Mouse (Mus musculus) Muller cell, postnatal 12 days (primary cell): ENCODE measurements around the gene Serhl.
"Not testable (repeated sequence)": the region's sequence is repeated elsewhere in the genome, so short reads cannot be mapped to it uniquely, and the experiment has no call there.

ENCODE experiments used
- DNase-seq: peaks from one replicate; pipeline ENCODE4 v3.0.0-alpha.2; 2015; ENCODE audit errors: inconsistent ontology term

Gene Serhl

DNA sequence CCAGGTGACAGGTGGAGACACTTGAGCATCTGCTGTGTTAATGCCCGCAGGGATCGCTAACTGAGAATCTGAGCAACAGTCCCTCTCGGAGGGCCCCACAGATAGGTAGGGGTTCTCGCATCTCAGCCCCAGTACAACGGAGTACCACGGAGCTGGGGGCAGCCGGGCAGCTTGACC is at the start of gene Serhl:
Gene Serhl (plus strand): TSS at position 78 of the 177 bp plus-strand sequence.
- no peak for DNase-seq

DNA sequence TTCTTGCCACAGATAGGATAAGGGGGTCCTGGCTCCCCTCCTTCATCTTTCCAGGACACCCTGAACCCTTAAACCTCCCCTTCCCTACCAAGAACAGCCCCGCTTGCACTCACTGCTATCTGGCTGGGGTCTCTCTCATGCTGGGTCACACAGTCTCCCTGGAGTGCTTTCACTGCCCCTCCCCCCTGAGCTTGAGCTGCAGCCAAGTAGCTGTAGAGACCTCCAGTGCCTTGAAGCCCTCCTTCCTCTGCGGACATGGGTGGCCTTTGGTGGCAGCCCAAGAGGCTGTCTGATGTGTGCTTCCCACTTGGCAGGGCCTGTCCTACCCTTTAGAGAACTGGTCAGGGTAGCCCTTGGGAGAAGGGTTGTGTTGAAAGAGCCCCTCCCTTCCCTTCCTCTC is 49.1 kb upstream of the Serhl start:
- DNase-seq = no peak

DNA sequence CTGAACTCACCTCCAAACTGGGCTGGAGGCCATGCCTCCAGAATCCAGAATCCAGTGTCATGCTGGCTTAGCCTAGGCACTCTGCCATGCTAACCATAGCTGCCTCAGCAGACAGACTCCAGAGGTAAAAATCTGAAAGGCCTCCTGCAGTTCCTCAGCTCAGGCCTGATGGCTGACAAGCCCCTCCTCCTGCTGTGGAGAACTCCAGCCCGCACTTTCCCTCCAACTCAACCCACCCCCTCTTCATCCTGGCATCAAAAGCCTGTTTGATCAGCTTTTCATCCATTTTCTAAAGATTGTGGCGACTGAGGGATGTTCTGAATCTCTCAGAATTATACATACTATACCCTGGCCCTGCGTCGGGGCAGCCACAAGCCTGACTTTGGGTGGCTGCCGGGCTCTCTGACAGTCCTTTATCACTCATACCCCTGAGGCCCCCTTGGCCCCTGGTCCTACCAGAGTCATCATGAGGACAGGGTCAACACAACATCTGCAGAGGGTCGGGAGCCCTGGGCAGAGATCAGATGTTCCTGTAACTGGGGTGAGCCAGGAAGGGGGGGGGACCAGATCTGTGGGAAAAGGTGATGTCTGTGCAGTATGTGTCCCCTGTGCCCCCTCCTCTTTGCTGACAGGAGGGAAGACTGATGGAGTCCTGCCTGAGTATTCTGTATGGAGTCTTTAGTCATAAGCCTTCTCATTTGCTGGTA is 46.5 kb upstream of the Serhl start:
- DNase-seq = peak; percentile 37

DNA sequence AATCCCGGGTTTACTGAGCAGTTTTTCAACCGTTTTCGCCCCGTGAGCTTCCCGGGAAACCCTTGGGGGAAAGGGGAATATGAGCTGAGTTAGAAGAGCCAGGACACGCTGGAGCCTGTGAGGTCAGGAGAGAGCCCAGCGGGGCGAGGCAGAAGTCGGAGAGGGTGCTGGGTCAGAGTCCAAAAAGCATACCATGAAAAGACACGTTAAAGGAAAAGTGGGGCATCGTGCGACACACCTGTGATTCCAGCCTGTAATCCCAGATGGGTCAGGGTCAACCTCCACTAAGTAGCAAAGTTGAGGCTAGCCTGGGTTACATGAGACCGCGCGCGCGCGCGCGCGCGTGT is 46.0 kb upstream of the Serhl start:
- no peak for DNase-seq

DNA sequence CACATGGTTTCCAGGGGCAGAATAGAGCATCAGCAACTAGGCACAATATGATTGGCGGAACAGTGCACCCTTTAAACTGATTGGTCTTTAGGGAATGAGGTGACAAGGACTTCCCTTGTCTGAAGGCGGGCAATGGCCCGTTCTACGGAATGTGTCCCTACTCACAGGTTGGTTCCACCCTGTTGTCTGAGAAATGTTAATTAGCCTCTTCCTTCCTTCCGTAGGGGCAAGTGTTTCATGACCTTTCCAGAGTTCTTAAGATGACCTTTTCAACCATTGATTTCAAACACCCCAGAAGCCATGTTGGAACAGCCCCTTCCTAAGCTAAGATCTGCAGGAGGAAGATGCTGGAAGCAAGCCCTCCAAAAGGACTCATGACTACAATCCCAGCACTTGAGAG is 43.7 kb upstream of the Serhl start:
- DNase-seq = not testable (repeated sequence)

DNA sequence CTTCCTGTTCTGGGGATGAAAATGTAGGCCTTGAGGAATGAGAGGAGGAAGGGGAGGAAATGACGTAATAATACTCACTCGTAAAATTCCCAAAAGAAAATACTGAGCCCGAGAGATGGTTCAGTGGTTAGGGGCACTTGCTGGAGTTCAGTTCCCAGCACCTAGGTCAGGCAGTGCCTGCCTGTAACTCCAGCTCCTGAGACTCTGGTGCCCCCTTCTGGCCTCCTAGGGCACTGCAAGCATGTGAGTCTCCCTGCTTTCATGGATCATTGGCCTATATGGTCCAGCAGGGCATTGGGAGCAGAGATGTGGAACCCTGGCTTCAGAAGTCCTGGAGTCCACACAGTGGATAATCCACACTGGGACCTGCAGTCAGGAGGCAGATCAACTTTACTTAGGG is 43.0 kb upstream of the Serhl start:
- DNase-seq = no peak

DNA sequence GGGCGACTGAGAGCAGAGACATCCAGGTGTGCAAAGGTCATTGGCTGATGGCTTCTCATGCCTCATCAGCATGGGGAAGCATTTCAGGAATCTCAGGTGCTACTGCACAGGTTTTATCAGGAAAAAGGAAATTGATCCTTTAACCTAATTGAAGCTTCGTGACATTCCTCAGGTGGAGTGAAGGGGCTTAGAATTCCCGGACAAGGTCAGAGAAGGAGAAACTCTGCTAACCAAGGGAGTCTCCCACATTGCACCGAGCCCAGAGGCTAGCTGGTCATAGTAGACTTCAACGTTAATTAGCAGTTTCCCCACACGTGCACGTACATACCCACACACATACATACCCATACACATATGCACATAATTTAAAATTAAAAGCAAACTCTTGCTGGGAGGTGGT is 42.6 kb upstream of the Serhl start:
- DNase-seq = no peak

DNA sequence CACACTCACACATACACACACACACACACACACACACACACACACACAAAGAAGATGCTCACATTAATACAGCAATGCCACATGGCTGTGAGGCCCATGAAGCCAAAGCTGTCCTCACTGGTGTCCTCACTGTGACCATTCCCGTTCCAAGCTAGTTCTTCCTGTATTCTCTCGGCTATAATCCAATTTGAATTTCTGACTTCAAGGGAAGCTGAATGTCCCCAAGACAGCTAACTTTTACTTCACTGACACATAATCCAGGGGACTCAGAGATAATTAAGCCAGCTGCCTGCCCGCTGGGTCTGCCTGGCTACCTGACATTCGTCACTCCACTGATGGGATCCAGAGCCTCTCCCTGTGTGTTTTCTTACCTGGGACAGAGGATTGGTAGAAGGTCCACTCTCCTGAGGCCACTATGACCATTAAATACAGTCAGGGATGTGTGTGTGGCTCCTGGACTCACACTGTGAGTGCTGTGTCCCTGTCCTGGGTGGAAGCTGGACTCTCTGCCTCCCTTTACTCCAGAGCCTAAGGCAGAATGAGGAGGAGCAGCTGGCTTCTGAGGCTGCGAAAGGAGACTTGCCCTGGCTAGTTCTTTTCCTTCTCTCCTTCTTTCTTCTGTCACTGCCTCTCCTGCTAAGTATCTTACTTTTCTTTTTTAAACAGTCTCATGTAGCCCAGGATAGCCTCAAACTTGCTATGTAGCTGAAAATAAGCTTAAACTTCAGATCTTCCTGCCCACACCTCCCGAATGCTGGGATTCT is 36.8 kb upstream of the Serhl start:
- DNase-seq = no peak

DNA sequence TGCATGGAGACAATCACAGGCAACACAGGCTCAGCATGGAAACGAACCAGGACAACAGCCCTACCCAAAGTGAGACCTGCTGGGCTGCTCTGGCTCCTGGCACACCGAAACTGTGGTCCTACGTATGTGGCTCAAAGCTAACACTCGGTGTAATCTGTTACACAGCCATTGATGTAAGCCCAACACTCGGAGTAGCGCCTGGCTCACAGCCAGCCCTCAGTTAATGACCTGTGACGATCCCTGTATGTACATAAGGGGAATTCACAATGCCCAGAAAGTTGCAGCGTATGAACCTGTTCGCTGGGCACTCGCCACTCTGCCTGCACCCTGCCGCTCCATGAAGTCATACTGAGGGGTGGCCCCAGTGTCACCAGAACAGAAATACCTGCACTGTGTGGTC is 36.0 kb upstream of the Serhl start:
- DNase-seq = no peak

DNA sequence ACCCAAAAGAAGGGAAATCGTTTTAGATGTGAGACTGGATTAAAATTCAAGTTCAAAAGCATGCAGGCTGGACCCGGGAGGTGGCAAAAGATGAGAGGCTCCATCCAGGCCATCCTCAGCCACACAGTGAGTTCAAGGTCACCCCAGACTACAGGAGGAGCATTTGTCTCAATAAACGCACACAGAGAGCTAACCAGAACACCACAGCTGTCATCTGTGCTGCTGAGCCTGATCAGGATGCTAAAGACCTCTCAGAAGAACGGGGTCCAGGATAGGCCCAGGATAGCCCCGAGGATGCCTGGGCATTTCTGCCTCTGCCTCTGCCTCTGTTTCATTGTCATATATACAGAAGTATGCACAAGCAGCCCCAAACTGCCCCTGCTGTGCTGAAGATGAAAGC is 33.7 kb upstream of the Serhl start:
- DNase-seq = no peak

DNA sequence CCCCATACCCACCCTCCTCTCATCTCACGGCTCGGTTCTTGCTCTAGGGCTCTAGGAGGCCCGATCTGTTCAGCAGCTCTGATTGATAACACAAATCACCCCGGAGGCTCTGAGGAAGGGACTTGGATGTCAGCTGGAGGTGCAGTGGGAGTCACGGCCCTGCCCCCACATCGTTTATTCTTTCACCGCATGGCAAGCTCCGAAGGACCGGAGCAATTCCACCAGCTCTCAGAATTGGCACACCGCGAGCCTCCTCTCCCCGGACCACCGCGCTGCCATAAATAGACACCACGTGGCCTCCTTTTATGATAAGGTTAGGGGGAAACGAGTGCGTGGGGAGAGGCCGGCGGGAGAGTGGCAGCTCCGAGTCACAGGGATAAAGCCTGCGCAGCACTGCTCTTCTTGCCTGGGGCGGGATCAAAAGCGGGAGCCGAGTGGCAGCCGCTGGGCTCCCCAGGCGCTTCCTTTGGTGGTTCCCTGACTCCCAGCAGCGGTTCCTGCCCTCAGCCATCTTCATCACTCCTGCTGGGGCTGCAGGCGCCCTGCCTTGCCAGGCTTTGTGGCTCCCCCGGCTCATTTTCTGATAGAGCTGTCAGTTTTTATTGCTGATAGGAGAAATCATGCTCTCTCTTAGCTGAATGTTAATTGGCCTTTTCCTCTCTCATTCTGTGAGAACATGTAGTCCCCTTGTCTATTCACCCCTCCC is 32.8 kb upstream of the Serhl start:
- DNase-seq = peak; percentile 60

DNA sequence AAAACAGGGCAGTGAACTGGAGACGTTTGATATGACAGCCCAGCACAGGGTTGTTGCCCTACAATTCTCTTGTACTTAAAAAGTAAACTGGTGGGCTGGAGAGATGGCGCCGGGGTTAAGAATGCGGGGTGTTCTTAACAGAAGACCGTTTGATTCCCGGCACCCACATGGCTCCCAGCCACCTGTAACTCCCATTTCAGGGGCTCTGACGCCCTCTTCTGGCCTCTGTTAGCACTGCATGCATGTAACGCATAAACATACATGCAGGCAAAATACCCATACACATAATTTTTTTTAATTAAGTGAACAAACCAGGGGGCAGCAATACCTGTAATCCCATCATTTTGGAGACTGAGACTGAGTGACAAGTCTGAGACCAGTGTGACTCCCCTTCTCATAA is 31.8 kb upstream of the Serhl start:
- no peak for DNase-seq

DNA sequence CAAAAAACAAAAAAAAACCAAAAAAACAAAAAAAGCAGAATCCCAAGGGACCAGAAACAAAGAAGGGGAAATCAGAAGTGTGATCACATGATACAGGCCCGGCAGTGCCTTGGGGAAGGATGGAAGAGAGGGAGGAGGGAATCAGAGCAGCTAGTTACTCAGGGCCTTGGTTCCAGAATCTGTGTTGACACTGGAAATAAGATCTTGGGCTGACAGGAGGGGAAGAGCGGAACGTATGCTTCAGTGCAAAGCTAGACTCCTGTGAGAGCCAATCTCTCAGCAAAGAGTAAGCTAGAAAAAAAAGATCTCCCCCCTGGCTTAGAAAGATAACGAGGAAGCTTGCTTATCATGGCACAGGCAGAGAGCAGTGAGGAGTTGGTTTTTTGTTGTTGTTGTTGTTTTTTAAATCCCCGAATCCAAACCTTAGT is 30.1 kb upstream of the Serhl start:
- DNase-seq = no peak

DNA sequence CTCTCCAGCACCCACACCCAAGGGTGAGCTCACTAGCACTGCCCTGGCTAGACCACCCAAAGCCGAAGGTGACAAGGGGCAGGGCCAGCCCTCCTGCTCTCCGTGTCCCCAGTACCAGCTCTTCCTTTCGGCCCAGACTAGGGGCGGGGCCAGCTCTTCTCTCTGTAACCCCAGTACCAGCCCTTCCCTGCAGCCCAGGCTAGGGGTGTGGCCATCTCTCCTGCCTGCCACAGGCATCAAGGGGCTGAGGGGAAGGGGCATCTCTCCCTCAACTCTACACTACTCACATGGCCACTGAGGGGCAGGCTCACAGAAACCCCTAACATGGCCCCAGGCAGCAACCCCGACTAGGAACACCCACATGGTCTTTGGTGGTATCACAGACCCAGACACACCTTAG is 27.6 kb upstream of the Serhl start:
- no peak for DNase-seq

DNA sequence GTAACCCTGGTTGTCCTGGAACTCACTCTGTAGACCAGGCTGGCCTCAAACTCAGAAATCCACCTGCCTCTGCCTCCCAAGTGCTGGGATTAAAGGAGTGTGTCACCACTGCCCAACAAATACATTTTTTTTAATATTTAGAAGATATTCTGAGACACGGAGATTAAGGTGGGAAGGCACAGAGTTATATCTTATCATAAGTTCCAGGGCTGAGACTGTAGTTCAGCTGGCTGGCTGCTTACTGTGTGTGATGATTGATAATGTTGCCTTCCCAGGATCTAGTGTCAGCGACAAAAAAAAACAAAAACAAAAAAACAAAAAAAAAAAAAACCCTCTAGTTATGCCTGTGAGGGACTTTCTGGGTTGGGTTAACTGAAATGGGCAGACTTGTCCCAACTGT is 26.7 kb upstream of the Serhl start:
- not testable (repeated sequence) for DNase-seq

DNA sequence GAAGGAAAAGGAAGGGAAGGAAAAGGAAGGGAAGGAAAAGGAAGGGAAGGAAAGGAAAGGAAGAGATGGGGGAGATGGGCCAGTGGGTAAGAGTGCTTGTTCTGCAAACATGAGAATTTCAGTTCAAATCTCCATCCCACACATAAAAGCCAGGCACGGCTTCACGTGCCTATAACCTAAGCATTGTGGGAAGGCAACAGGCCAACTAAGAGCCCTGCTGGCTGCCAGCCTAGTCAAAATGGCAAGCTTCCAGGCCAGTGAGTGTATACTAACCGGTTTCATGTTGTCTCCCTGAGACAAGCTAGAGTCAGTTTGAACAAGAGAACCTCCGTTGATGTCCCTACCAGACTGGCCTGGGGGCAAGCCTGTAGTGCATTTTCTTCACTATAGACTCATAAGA is 23.8 kb upstream of the Serhl start:
- peak; percentile 76 for DNase-seq

DNA sequence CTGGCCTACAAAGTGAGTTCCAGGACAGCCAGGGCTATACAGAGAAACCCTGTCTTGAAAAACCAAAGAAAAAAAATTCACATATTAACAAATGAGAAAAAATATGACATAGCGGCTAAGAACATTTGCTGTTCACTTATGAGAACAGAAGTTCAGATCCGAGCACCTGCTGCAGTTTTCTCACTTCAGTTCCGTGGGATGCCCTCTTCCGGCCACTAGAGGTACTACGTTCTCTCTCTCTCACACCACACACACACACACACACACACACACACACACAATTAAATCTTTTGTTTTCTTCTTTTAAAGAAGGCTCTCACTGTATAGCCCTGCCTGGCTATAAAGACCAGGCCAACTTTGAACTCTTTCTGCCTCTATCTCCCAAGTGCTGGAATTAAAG is 21.0 kb upstream of the Serhl start:
- DNase-seq = no peak

DNA sequence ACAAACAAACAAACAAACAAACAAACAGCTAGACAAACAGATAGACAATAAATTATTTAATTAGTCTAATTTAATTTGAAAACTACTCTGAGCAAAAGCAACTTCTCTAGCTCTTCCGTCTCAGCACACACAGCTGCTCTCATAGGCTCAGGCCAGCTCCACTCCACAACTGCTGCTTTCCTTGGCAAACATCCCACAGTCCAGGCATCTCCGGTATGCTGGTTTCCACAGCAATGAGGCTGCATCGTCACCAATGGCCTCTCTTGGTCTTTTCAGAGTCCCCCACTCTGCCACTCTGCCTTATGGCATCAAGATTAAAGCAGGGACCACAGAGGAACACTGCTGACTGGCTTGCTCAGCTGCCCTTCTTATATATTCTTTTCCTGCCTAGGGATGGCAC is 18.4 kb upstream of the Serhl start:
- DNase-seq = peak; percentile 88

DNA sequence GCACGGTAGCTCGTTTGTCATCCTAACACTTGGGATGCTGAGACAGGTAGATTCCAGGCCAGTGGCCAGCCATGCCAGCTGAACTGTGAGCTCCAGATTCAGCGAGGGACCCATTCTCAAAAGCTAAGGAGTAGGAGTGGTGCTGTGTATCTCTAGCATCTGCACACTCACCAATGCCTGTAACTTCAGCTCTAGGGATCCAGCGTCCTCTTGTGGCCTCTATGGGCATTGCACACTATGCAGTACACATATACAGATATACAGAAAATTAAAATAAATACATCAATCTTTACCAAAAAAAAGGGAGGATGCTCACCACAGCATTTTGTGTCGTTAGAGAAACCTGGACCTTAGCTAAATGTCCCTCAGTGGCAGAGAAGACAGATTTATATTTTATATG is 17.6 kb upstream of the Serhl start:
- no peak for DNase-seq

DNA sequence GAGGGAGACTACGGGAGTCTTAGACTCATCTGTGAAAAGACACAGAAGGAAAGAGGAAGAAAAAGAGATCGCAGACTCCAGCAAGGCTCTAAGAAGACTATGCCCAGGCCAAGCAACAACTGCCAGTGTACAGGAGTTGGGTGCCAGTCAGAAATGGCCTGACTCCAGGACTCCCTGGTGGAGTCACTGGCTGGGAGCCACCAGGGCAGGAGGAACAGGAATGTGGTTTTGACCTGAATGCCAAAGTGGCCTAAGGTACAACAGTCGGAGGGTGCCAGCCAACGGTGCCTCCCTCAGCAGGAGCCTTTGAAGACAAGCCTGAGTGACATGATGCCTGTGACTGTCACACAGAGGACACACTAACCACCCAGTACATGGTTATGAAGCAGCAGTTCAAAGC is 15.1 kb upstream of the Serhl start:
- no peak for DNase-seq

DNA sequence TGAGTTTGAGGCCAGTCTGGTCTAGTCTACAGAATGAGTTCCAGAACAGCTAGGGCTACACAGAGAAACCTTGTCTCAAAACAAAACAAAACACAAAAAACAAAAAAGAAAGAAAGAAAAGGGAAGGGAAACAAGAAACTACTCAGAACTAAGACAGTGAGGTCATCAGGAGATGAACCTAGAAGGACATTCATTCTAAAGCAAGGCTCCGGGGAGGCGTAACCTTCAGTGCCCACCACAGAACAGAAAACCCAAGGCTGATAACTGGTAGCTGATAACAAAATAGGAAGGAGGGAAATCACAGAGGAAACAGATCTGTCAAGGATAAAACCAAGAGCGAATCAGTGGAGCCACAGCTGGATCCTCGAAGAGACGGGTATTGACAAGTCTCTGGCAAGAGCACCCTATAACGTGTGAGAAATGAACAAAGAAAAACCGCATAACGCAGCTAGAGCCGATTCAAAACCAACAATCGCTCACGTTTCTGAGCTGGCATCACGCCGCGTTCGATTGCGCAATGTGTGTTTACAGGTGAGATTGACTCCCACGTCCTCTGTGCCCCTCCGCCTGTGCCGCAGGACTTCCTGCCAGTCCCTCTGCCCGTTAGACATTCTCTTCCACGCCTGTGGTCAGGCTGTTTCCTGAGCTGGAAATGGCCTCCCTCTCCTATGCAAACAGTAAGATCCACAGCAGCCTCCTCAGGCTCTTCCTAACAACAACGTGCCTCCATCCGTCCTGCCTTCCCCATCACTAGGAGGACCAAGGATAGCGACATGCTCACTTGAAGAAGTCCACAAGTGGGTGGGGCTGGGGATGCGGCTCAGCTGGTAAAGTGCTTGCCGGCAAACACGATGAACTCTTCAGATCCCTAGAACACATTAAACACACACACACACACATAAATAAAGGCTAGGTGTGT is 13.4 kb upstream of the Serhl start:
- no peak for DNase-seq

DNA sequence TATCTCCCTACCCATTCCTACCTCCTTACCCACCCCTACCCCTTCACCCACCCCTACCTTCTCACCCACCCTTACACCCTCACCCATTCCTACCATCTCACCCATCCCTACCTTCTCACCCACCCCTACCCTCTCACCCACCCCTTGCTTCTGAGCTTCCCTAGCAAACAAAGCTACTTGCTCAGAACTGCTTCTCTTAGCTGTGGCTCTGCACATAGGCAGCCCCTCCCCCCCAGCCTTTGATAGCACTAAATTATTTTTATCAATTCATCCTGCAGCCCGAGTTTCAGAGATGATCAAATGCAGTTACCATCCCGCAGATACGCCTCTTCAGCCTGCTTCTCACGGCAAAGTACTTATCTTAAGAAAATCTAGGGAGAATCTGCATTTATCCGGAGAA is 5.8 kb upstream of the Serhl start:
- DNase-seq = no peak
